Mouse (Mus musculus): ENCODE results near the gene Atp5s.

DNA sequence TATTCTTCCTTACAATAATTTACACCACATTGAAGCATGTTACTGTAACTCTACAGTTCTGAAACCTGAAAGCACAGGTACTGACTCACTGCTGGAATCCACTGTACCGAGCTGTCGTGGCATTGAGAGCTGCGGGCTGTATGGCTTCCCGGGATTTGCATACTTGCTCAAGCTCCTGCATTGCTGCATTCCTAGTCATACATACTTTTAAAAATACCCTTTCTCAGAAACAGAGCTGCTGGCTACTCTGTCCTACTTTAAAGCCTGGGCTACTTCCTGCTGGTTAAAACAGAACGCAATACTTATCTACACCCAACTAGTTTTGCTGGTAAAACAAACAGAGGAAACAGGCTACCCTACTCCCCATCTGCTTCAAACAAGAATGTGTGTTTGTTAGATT is 19.4 kb downstream of the Atp5s start:
- TF ChIP-seq USF1 (IDR thresholded peaks at IDR 0.05; ENCODE audit: low read depth) (no peak), POLR2A (IDR thresholded peaks at IDR 0.05; ENCODE audit: insufficient read length, low read depth) (no peak), E2F4 (IDR thresholded peaks at IDR 0.05; ENCODE audit: insufficient read depth) (no peak), MAX (IDR thresholded peaks at IDR 0.05; ENCODE audit: low read depth) (no peak), MYOD1 (IDR thresholded peaks at IDR 0.05; ENCODE audit: control insufficient read depth in 1 of 3, insufficient read length in 2 of 3, low read depth in 2 of 3) (no peak), TCF12 (IDR thresholded peaks at IDR 0.05; ENCODE audit: insufficient read depth, poor library complexity, severe bottlenecking) (no peak), TCF3 (IDR thresholded peaks at IDR 0.05; ENCODE audit: insufficient read length, low read depth) (no peak), POLR2AphosphoS2 (IDR thresholded peaks at IDR 0.05; ENCODE audit: insufficient read length, low read depth) (no peak), SRF (IDR thresholded peaks at IDR 0.05; ENCODE audit: control insufficient read depth, insufficient read length, low read depth) (no peak), MYOG (IDR thresholded peaks at IDR 0.05; ENCODE audit: control insufficient read depth in 1 of 3, insufficient read depth in 1 of 3, insufficient read length in 2 of 3, low read depth in 2 of 3) (no peak), REST (IDR thresholded peaks at IDR 0.05; ENCODE audit: insufficient read depth, insufficient read length) (no peak), CEBPB (IDR thresholded peaks at IDR 0.05; ENCODE audit: insufficient read depth, poor library complexity, severe bottlenecking) (no peak)
